Mouse (Mus musculus) liver, embryonic 11.5 days (tissue): ENCODE data around the gene Ccdc134. TPM values are rescaled to one million over a fixed set of nuclear protein-coding genes. Genes with fewer than 3 reads are reported as not detected.

Experiments used
- ATAC-seq: fragments of 200-750 bp; cut with Nextera tagmentation; replicated peaks from 2 replicates; pipeline ENCODE4 v1.8.0; 2017; ENCODE audit warnings: moderate number of reproducible peaks, mild to moderate bottlenecking, moderate TSS enrichment, moderate library complexity; ENCODE audit not compliant: low FRiP score
- DNase-seq: peaks from one replicate; pipeline ENCODE4 v3.0.0-alpha.2; 2017; ENCODE audit warnings: low spot score
- H3K27ac ChIP-seq: fragments of 300-500 bp; sonication (generic); 2 replicates; pipeline ENCODE4 v1.5.1; 2014; ENCODE audit warnings: mild to moderate bottlenecking, low read depth, low read length, control low read depth
- H3K27me3 ChIP-seq: fragments of 300-500 bp; sonication (generic); replicated peaks from 2 replicates; pipeline ENCODE4 v1.6.1; 2014; ENCODE audit warnings: low read length, mixed read lengths; ENCODE audit not compliant: control insufficient read depth, insufficient read depth
- H3K36me3 ChIP-seq: fragments of 300-500 bp; sonication (generic); 2 replicates; pipeline ENCODE4 v1.6.1; 2014; ENCODE audit warnings: mild to moderate bottlenecking, low read length, moderate library complexity, mixed read lengths; ENCODE audit not compliant: control insufficient read depth, insufficient read depth
- H3K4me1 ChIP-seq: fragments of 300-500 bp; sonication (generic); replicated peaks from 2 replicates; pipeline ENCODE4 v1.6.1; 2014; ENCODE audit warnings: low read length, mixed read lengths; ENCODE audit not compliant: control insufficient read depth, insufficient read depth
- H3K4me2 ChIP-seq: fragments of 300-500 bp; sonication (generic); 2 replicates; pipeline ENCODE4 v1.6.1; 2014; ENCODE audit warnings: mild to moderate bottlenecking, control low read depth, moderate library complexity
- H3K4me3 ChIP-seq: fragments of 300-500 bp; sonication (generic); 2 replicates; pipeline ENCODE4 v1.5.1; 2014; ENCODE audit warnings: low read depth, low read length, control low read depth
- H3K9ac ChIP-seq: fragments of 300-500 bp; sonication (generic); 2 replicates; pipeline ENCODE4 v1.6.1; 2014; ENCODE audit warnings: low read depth, low read length, control low read depth
- H3K9me3 ChIP-seq: fragments of 300-500 bp; sonication (generic); 2 replicates; pipeline ENCODE4 v1.6.1; 2016; ENCODE audit warnings: low read length, inconsistent platforms, mixed read lengths; ENCODE audit not compliant: control insufficient read depth
- WGBS: fragments of 180-500 bp; shearing (Covaris S2); extraction: QIAGEN DNeasy Blood & Tissue Kit; methylation state at CpG from one replicate; pipeline ENCODE4 v1.1.7; 2014; 5-methylcytosine and 5-hydroxymethylcytosine counted together
- polyA plus RNA-seq: library from polyadenylated mRNA; unstranded; fragments of >200 nt; fragmentation: Nextera tagmentation; extraction: Ambion mirVana; gene quantifications from 2 replicates; pipeline ENCODE4 v1.2.1, GENCODE M21; 2014

Gene Ccdc134
- 17.1 and 17.5 TPM in 2 replicates for polyA plus RNA-seq

DNA sequence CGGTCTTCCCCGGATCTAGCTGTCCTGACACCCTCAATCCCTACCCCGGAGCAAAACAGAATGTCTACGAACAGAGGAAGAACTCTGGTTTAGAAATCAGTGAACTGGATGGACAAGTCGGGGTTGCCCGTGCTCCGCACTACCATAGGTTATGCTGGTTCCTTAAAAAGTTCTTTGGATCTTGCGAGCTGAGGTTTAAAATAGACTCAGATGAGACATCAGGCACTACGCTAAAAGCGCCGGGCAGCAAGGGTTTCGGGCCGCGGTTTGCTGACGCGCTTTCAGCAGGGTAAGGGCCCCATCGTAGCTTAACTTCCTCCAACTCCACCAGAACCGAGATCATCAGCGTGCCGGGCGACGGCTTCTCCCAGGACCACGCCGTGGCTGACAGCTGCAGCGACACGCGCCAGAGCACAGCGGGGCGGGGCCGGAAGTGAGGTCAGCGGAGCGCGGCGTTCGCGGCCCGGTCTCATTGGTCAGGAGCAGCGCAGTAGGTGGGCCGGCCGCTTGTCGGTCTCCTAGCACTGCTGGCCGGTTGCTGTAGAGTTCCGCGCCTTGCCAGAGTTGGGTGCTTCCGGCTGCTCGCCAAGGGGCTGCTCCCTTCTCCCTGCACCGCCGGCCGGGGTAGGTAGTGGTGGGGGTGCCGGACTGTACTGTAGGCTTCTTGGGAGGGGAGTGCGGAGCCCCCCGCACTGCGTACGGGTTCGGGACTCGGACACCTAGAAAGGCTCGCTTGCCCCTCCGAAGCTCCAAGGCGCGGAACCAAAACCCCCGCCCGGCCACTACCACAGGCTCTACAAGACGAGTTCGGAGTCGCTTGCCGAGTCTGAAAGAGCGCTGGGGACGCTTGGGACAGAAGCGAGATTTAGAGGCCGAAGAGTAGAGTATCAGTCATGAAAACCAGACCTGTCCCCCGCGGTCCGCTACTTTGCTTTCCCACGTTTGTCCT, at the start of gene Ccdc134:
Ccdc134 (plus strand) TSS at position 497 of the 949 bp plus-strand sequence.
- Histone ChIP-seq H3K9ac (peak within 1 kb of the TSS; percentile 82), H3K27me3 (no peaks in the 10 kb centered on the region), H3K9me3 (no peaks in the 10 kb centered on the region), H3K4me1 (peaks cover 13% of the 10 kb centered on the region), H3K27ac (peak within 1 kb of the TSS; percentile 69), H3K4me2 (peak within 1 kb of the TSS; percentile 84), H3K4me3 (peak within 1 kb of the TSS; percentile 76), H3K36me3 (no peaks in the 10 kb centered on the region)
- peak; percentile 99 for DNase-seq
- under 1% methylated on average over 74 of the region's 74 CpGs for WGBS
- ATAC-seq, result peak; percentile 99

DNA sequence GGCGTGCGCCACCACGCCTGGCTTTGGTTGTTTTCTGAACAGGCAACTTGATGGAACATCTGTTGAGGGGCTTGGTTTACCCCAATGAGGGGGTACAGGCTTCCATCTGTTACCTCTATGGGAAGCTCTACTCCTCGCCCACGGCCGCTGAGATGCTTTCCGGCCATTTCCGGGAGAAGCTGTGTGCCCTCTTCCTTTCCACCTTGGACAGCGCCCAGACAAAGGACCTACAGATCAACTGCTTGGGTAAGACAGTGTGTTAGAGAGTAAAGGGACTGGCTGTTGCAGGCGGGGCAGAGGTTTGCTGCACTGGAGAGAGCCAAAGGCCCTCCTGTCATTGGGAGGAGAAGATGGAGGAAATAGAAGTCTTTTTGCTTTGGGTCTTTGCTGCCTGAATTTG, 47.8 kb upstream of the Ccdc134 start:
- H3K4me3 ChIP-seq, result no peak overlapping the region
- H3K36me3 ChIP-seq, result no peaks in the 10 kb centered on the region
- WGBS, result 51% methylated on average over 10 of the region's 10 CpGs
- no peaks in the 10 kb centered on the region for H3K4me1 ChIP-seq
- H3K9ac ChIP-seq, result no peak overlapping the region
- no peak overlapping the region for H3K27ac ChIP-seq
- no peaks in the 10 kb centered on the region for H3K9me3 ChIP-seq
- H3K27me3 ChIP-seq, result peaks cover 2% of the 10 kb centered on the region; the same call in 1 of the 2 replicates
- ATAC-seq (no peak), DNase-seq (no peak)
- H3K4me2 ChIP-seq, result no peak overlapping the region

DNA sequence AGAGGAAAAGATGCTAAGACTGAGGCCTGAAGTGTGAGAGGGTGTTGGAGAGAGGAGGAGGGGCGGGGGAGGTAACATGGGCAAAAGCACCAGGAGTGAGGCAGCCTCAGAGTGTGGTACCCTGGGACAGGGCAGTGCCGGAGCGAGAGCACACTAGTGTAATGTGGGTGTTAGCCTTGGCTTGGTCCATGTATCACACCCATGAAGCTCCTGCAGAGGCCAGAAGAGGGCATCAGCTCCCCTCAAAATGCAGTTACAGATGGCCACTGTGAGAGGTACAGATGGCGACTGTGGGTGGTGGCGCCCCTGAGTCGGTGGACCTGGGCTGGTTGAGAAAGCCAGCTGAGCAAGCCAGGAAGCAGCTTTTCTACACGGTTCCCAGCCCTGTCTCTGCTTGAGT, 46.6 kb upstream of the Ccdc134 start:
- no peaks in the 10 kb centered on the region; the same call in 1 of the 2 replicates for H3K27me3 ChIP-seq
- DNase-seq, result no peak
- WGBS, result 28% methylated on average over 7 of the region's 7 CpGs

DNA sequence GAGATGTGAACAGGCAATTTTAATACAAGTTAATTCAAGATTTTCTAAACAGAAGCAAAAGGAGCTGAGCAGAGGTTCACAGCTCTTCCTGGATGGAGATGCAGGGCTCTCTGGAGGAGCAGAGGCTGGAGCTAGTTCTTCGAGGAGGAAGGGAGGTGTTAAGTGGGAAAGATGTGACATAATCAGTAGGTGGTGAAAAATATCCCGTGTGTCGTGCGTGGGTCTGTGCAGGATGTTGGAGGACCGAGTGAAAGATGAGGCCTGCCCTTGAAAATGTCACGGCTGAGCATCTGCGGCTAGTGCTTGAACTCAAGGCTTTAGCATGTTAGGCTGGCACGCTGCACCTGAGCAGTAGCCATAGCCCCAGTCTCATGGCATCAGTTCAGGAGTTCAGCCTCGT, 42.1 kb upstream of the Ccdc134 start:
- no peak for ATAC-seq

More for the DNA sequence above, 46.6 kb upstream of the Ccdc134 start:
- H3K4me1 ChIP-seq, result no peaks in the 10 kb centered on the region
- ATAC-seq, result no peak
- H3K9me3 ChIP-seq, result no peaks in the 10 kb centered on the region
- no peaks in the 10 kb centered on the region for H3K36me3 ChIP-seq
- no peak overlapping the region for H3K9ac ChIP-seq
- no peak overlapping the region for H3K27ac ChIP-seq
- no peak overlapping the region for H3K4me3 ChIP-seq
- no peak overlapping the region for H3K4me2 ChIP-seq

DNA sequence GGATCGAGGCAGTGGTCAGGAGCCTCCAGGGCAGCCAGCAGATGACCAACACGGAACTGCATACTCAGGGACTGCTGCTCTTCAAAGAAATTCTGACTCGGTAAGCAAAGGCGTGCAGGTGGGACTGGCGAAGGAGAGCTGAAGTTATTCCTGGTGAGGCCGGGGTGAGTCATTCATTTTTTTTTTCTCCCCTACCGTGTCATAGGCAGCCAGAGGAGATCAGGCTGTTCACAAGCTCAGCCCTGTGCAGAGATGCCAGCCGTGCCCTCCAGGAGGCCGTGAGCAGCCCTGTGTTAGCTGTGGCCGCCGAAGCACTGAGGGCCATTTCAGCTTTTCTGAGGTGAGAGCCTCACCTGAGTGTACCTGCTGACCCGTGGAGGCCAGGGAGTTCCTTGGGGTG, 41.6 kb upstream of the Ccdc134 start:
- Histone ChIP-seq H3K4me2 (no peak overlapping the region), H3K27me3 (peaks cover 5% of the 10 kb centered on the region; the same call in 1 of the 2 replicates), H3K9ac (no peak overlapping the region), H3K36me3 (no peaks in the 10 kb centered on the region), H3K9me3 (no peaks in the 10 kb centered on the region), H3K27ac (no peak overlapping the region), H3K4me3 (no peak overlapping the region), H3K4me1 (no peaks in the 10 kb centered on the region)
- ATAC-seq (no peak), DNase-seq (no peak)
- 77% methylated on average over 12 of the region's 12 CpGs for WGBS

More for the DNA sequence above, 42.1 kb upstream of the Ccdc134 start:
- 80% methylated on average over 9 of the region's 9 CpGs for WGBS
- no peak overlapping the region for H3K9ac ChIP-seq
- no peak overlapping the region for H3K4me3 ChIP-seq
- no peak overlapping the region for H3K4me2 ChIP-seq
- H3K4me1 ChIP-seq, result no peaks in the 10 kb centered on the region
- no peak for DNase-seq
- H3K27me3 ChIP-seq, result peaks cover 5% of the 10 kb centered on the region; the same call in 1 of the 2 replicates
- no peaks in the 10 kb centered on the region for H3K36me3 ChIP-seq
- H3K9me3 ChIP-seq, result no peaks in the 10 kb centered on the region
- H3K27ac ChIP-seq, result no peak overlapping the region

DNA sequence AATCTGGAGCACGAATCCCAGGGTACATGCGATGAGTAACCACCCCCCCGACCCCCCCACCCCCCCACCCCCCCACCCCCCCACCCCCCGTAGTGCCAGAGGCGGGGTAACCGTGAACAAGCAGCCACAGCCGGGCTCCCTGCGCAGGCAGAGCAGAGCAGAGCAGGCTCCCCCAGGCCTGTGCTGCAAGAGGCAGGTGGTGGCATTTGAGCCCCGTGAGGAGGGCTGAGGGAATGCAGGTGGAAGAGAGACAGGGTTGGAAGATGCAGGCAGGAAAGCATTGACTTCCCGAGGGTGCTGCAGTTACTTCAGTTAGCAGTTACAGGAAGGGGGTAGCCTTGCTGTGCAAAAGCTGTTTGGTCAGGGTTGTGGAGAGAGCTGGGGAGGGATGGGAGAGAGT, 40.5 kb upstream of the Ccdc134 start:
- H3K27me3 ChIP-seq, result peaks cover 5% of the 10 kb centered on the region; the same call in 1 of the 2 replicates
- ATAC-seq, result no peak

DNA sequence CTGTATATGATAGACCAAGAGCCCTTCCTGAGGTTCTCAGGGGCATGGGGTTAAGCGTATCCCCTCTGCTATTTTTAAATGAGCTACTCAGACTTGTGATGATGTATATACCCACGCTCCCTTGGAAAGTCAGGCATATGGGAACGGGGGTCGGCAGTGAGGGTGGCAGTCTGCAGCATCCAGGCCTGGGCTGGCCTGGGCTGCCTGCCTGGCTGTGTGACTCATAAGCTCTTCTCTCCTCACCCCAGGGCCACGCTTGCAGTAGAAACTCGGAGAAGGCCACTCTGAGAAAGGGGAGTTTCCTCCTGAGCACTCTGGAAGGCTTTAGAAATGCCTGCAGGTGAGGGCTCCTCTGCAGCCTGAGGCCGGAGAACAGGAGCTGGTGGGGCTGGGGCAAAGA, 36.7 kb upstream of the Ccdc134 start:
- 75% methylated on average over 7 of the region's 7 CpGs for WGBS
- Histone ChIP-seq H3K27me3 (peaks cover 5% of the 10 kb centered on the region; the same call in 1 of the 2 replicates), H3K36me3 (no peaks in the 10 kb centered on the region), H3K9ac (no peak overlapping the region), H3K4me3 (no peak overlapping the region), H3K9me3 (no peaks in the 10 kb centered on the region), H3K4me1 (no peaks in the 10 kb centered on the region), H3K27ac (no peak overlapping the region), H3K4me2 (no peak overlapping the region)
- ATAC-seq (no peak), DNase-seq (no peak)

More for the DNA sequence above, 40.5 kb upstream of the Ccdc134 start:
- DNase-seq, result no peak
- WGBS, result 11% methylated on average over 10 of the region's 10 CpGs
- H3K4me1 ChIP-seq, result no peaks in the 10 kb centered on the region
- no peak overlapping the region for H3K4me3 ChIP-seq
- H3K4me2 ChIP-seq, result no peak overlapping the region
- H3K9me3 ChIP-seq, result no peaks in the 10 kb centered on the region
- no peak overlapping the region for H3K9ac ChIP-seq
- no peak overlapping the region for H3K27ac ChIP-seq
- no peaks in the 10 kb centered on the region for H3K36me3 ChIP-seq

DNA sequence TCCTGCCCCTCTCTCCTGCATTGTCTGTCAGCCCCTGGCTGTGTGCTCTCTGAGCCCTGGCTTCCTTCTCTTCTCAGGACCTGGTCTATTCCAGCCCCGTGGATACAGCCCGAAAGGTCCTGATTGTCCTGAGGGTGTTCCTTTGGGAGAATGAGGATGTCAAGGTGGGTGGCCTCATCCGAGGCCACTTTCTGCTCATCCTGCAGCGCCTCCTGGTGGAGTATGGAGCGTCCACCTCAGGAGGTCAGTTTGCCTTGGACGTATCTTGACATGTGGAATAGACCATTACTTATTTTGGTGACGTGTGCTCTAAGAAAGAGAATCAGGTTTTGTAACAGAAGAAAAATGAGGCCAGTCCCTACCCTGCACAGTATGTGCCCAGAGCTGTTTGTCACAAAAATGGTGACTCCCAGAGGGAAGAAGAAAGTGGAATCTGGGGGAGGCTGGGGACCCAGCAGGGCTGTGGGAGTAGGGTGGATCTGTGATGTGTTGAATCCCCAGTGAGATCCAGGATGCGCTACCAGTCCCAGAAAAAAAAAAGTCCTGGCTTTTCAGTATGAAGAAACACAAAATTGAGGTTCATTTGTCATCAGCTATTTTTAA, 20.7 kb upstream of the Ccdc134 start:
- Histone ChIP-seq H3K27ac (no peak overlapping the region), H3K4me3 (no peak overlapping the region), H3K9ac (no peak overlapping the region), H3K9me3 (no peaks in the 10 kb centered on the region), H3K4me1 (no peaks in the 10 kb centered on the region), H3K36me3 (no peaks in the 10 kb centered on the region), H3K4me2 (no peak overlapping the region), H3K27me3 (0 out of 2 replicates have a peak, but pooled peaks cover 3% of the 10 kb centered on the region)
- DNase-seq (no peak), ATAC-seq (no peak)
- WGBS, result 30% methylated on average over 8 of the region's 8 CpGs
